In the genomic region with DNA sequence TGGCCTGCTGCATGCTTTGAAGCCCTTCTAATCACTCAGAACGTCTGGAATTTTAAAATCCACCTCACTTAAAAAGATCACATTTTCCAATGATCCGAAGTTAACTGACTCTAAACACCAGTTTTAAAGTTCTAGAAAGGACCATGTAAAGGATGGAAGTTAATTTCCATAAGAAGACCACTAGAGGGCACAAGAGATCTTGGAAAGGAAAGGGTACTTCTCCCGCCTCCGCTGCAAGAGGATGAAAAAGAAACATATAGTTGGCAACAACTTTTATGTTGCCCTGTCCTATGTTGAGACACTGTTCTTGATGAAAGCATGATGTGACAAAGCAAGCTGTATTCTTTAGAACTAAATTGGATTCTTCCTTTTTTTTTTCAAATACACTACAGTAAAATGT, we compare ENCODE assay signal across 8 mouse cellular contexts. TPM values are rescaled to one million over a fixed set of nuclear protein-coding genes. Genes with fewer than 3 reads are reported as not detected.
DNase-seq lines count a peak whose midpoint lies in the region; ATAC-seq and TF ChIP-seq lines count a peak whose summit lies in the region.

No protein-coding gene starts in this region.

- no peak overlapping the region for H3K4me3 ChIP-seq in kidney, embryonic 16.5 days (ENCODE audit: low read length)
- no peak overlapping the region for H3K4me3 ChIP-seq in kidney, embryonic 15.5 days (replicated peaks)
- H3K4me3 ChIP-seq in E14TG2a.4 (replicated peaks; ENCODE audit: low read length) = no peak overlapping the region

- peaks cover 2% of the 10 kb centered on the region; the same call in 1 of the 2 replicates for H3K27me3 ChIP-seq in kidney, embryonic 16.5 days (ENCODE audit: insufficient read depth, low read length)
- peaks cover 7% of the 10 kb centered on the region; the same call in 1 of the 2 replicates for H3K27me3 ChIP-seq in kidney, embryonic 15.5 days
- H3K27me3 ChIP-seq in E14TG2a.4 (ENCODE audit: insufficient read depth, low read length) = 0 out of 2 replicates have a peak, but pooled peaks cover 3% of the 10 kb centered on the region

- H3K36me3 ChIP-seq in kidney, embryonic 16.5 days (ENCODE audit: insufficient read depth, low read length) = no peaks in the 10 kb centered on the region
- no peaks in the 10 kb centered on the region for H3K36me3 ChIP-seq in kidney, embryonic 15.5 days
- H3K36me3 ChIP-seq in E14TG2a.4 (ENCODE audit: insufficient read depth, low read length) = no peaks in the 10 kb centered on the region

- H3K9ac ChIP-seq in kidney, embryonic 16.5 days (replicated peaks; ENCODE audit: low read length) = no peak overlapping the region
- no peak overlapping the region for H3K9ac ChIP-seq in kidney, embryonic 15.5 days

- TF ChIP-seq CTCF in E14TG2a.4 (conservative IDR thresholded peaks at IDR 0.05; ENCODE audit: low read length) = peak; percentile 50

- peak; percentile 4 for DNase-seq in large intestine, adult 2 months (ENCODE audit: low read depth, low spot score)
- DNase-seq in spleen, adult 18-20 months = no peak
- no peak for DNase-seq in adrenal gland, adult 8-10 months
- DNase-seq in cerebellum, adult 11-12 months = no peak

- WGBS in kidney, embryonic 16.5 days = 11% methylated on average over 4 of the region's 4 CpGs
- WGBS in kidney, embryonic 15.5 days = 12% methylated on average over 4 of the region's 4 CpGs
- 8% methylated on average over 4 of the region's 4 CpGs for WGBS in large intestine, adult 2 months

- 0 out of 2 replicates have a peak, but pooled peaks have one; percentile 42 for ATAC-seq in kidney, embryonic 16.5 days (ENCODE audit: low FRiP score, low TSS enrichment)
- no peak for ATAC-seq in kidney, embryonic 15.5 days (replicated peaks; ENCODE audit: low FRiP score)
- peak; percentile 43 for ATAC-seq in activated CD4-positive, CD25-positive, alpha-beta regulatory T cell, adult 4 months

- no peaks in the 10 kb centered on the region for H3K4me1 ChIP-seq in kidney, embryonic 16.5 days (ENCODE audit: insufficient read depth, low read length)
- no peaks in the 10 kb centered on the region for H3K4me1 ChIP-seq in kidney, embryonic 15.5 days
- no peaks in the 10 kb centered on the region for H3K4me1 ChIP-seq in E14TG2a.4 (replicated peaks; ENCODE audit: low read depth, low read length)

- no peak overlapping the region for H3K4me2 ChIP-seq in kidney, embryonic 16.5 days (replicated peaks; ENCODE audit: low read depth, low read length)
- no peak overlapping the region for H3K4me2 ChIP-seq in kidney, embryonic 15.5 days

- H3K9me3 ChIP-seq in kidney, embryonic 16.5 days (ENCODE audit: low read length) = no peaks in the 10 kb centered on the region
- no peaks in the 10 kb centered on the region for H3K9me3 ChIP-seq in kidney, embryonic 15.5 days (replicated peaks)
- peaks cover 9% of the 10 kb centered on the region for H3K9me3 ChIP-seq in E14TG2a.4 (ENCODE audit: low read length)

- H3K27ac ChIP-seq in kidney, embryonic 16.5 days (ENCODE audit: low read length) = no peak overlapping the region
- no peak overlapping the region for H3K27ac ChIP-seq in kidney, embryonic 15.5 days

RNA-seq across cellular contexts. Expression of a gene that starts 22.6 kb away (rescaled TPM):
- 27.6 and 29.7 TPM in 2 replicates for polyA plus RNA-seq in kidney, embryonic 16.5 days (2015; fragmentation: Nextera tagmentation; extraction: Ambion mirVana)
- polyA plus RNA-seq in kidney, embryonic 15.5 days (2015; fragmentation: Nextera tagmentation; extraction: Ambion mirVana) = 27.6 and 29.9 TPM in 2 replicates
- polyA plus RNA-seq in activated CD4-positive, CD25-positive, alpha-beta regulatory T cell, adult 4 months (2017; shearing (Covaris generic)) = 10 to 100 TPM; 53.1 to 55.4 TPM
- polyA plus RNA-seq in large intestine, adult 2 months (2012; rRNA removed) = 2.9 and 7.0 TPM in 2 replicates
- 10 to 100 TPM; 25.1 to 35.7 (median 29.0) TPM for total RNA-seq in adrenal gland, adult 8-10 months (2022)

RNA-seq across cellular contexts. Expression of a gene that starts 22.9 kb away (rescaled TPM):
- polyA plus RNA-seq in kidney, embryonic 16.5 days (2015; fragmentation: Nextera tagmentation; extraction: Ambion mirVana) = 0.67 and 2.2 TPM in 2 replicates
- polyA plus RNA-seq in kidney, embryonic 15.5 days (2015; fragmentation: Nextera tagmentation; extraction: Ambion mirVana) = 0.63 and 3.1 TPM in 2 replicates
- not detected for polyA plus RNA-seq in activated CD4-positive, CD25-positive, alpha-beta regulatory T cell, adult 4 months (2017; shearing (Covaris generic))
- polyA plus RNA-seq in large intestine, adult 2 months (2012; rRNA removed) = 0.14 and 0.17 TPM in 2 replicates
- total RNA-seq in adrenal gland, adult 8-10 months (2022) = 10 to 100 TPM; 21.7 to 59.7 (median 35.5) TPM

RNA-seq across cellular contexts. Expression of a gene that starts 55.6 kb away (rescaled TPM):
- 170 and 177 TPM in 2 replicates for polyA plus RNA-seq in kidney, embryonic 16.5 days (2015; fragmentation: Nextera tagmentation; extraction: Ambion mirVana)
- 163 and 184 TPM in 2 replicates for polyA plus RNA-seq in kidney, embryonic 15.5 days (2015; fragmentation: Nextera tagmentation; extraction: Ambion mirVana)
- polyA plus RNA-seq in activated CD4-positive, CD25-positive, alpha-beta regulatory T cell, adult 4 months (2017; shearing (Covaris generic)) = 100 to 1,000 TPM; 124 to 131 TPM
- polyA plus RNA-seq in large intestine, adult 2 months (2012; rRNA removed) = 24.4 and 32.8 TPM in 2 replicates
- total RNA-seq in adrenal gland, adult 8-10 months (2022) = 10 to 100 TPM; 42.6 to 53.3 (median 52.5) TPM
